Mouse (Mus musculus): ENCODE results near the gene Dock7.
A peak's percentile ranks its signal among the peaks of the same experiment; 100 is the strongest.

Gene Dock7

GRCm38 (mm10) chr4:98922643-98923567, 197.8 kb downstream of the Dock7 start:
- peak; percentile 95 for DNase-seq (ENCODE audit: extremely low read depth, insufficient read length, low spot score)

- DNase-seq (ENCODE audit: extremely low read depth, insufficient read length, low spot score) = no peak
Observed at GRCm38 (mm10) chr4:98922061-98922642, 198.6 kb downstream of the Dock7 start.

GRCm38 (mm10) chr4:98920896-98921295, 199.8 kb downstream of the Dock7 start:
- no peak for DNase-seq (ENCODE audit: extremely low read depth, insufficient read length, low spot score)

- no peak for DNase-seq (ENCODE audit: extremely low read depth, insufficient read length, low spot score)
Observed at GRCm38 (mm10) chr4:98918204-98918603, 202.5 kb downstream of the Dock7 start.

- no peak for DNase-seq (ENCODE audit: extremely low read depth, insufficient read length, low spot score)
Observed at GRCm38 (mm10) chr4:98917724-98918123, 203.0 kb downstream of the Dock7 start.

GRCm38 (mm10) chr4:98910246-98910645, 210.5 kb downstream of the Dock7 start:
- no peak for DNase-seq (ENCODE audit: extremely low read depth, insufficient read length, low spot score)

GRCm38 (mm10) chr4:98887148-98887547, 233.6 kb downstream of the Dock7 start:
- DNase-seq (ENCODE audit: extremely low read depth, insufficient read length, low spot score) = peak; percentile 5

Data from 3134 (cell line).